26 mouse cellular contexts compared by ENCODE assay signal in genomic region chr11:75956651-75957050, GRCm38 (mm10). TPM values are rescaled to one million over a fixed set of nuclear protein-coding genes. Genes with fewer than 3 reads are reported as not detected.
DNase-seq lines count a peak whose midpoint lies in the region; ATAC-seq lines count a peak whose summit lies in the region.
"Had no signal": no experiment of that assay in that cellular context is flagged by ENCODE, and none has a peak within 500 bp of the region (broad histone marks: within the 10 kb centered on the region; RNA-seq: fewer than 3 reads in every experiment).

No protein-coding gene starts in this region.

- peak overlapping the region; percentile 86 for H3K27ac ChIP-seq in intestine, embryonic 15.5 days
- no peak overlapping the region for H3K27ac ChIP-seq in neural tube, embryonic 15.5 days (replicated peaks)
- H3K27ac ChIP-seq: embryonic facial prominence, embryonic 15.5 days; forebrain, embryonic 10.5 days; forebrain, embryonic 15.5 days; heart, embryonic 10.5 days; hindbrain, embryonic 12.5 days had no signal

- no peak for DNase-seq in retina, postnatal 1 day
- no peak for DNase-seq in spleen, adult 18-20 months
- no peak for DNase-seq in layer of hippocampus, adult 9-10 months (ENCODE audit: low spot score)
- DNase-seq: adrenal gland, postnatal 14 days; cerebellum, adult 11-12 months; cerebellum, adult 9-10 months; cerebellum, postnatal 25 days; heart, adult 18-20 months; heart, postnatal 10 days; heart, postnatal 4 days had no signal

- WGBS in intestine, embryonic 15.5 days: 41% methylated on average over 8 of the region's 8 CpGs
- WGBS in neural tube, embryonic 15.5 days: 41% methylated on average over 8 of the region's 8 CpGs

- H3K4me2 ChIP-seq in intestine, embryonic 15.5 days (replicated peaks): peak overlapping the region; percentile 50
- H3K4me2 ChIP-seq in neural tube, embryonic 15.5 days: no peak overlapping the region
- H3K4me2 ChIP-seq: embryonic facial prominence, embryonic 15.5 days; forebrain, embryonic 15.5 days; hindbrain, embryonic 12.5 days had no signal

- peaks cover 3% of the 10 kb centered on the region; the same call in 1 of the 2 replicates for H3K4me1 ChIP-seq in intestine, embryonic 15.5 days (replicated peaks)
- no peaks in the 10 kb centered on the region for H3K4me1 ChIP-seq in neural tube, embryonic 15.5 days
- H3K4me1 ChIP-seq: embryonic facial prominence, embryonic 15.5 days; forebrain, embryonic 10.5 days; forebrain, embryonic 15.5 days; hindbrain, embryonic 12.5 days had no signal

- H3K4me3 ChIP-seq in intestine, embryonic 15.5 days (replicated peaks): 0 out of 2 replicates have a peak overlapping the region, but pooled peaks have one; percentile 5
- H3K4me3 ChIP-seq in neural tube, embryonic 15.5 days (replicated peaks): no peak overlapping the region
- H3K4me3 ChIP-seq: embryonic facial prominence, embryonic 15.5 days; erythroblast, embryonic 14.5 days; forebrain, embryonic 10.5 days; forebrain, embryonic 15.5 days; heart, embryonic 10.5 days; hindbrain, embryonic 12.5 days had no signal

- H3K27me3 ChIP-seq in intestine, embryonic 15.5 days (replicated peaks): no peaks in the 10 kb centered on the region
- H3K27me3 ChIP-seq in neural tube, embryonic 15.5 days (replicated peaks): no peaks in the 10 kb centered on the region
- H3K27me3 ChIP-seq: embryonic facial prominence, embryonic 15.5 days; forebrain, embryonic 15.5 days; hindbrain, embryonic 12.5 days had no signal

- no peaks in the 10 kb centered on the region for H3K36me3 ChIP-seq in intestine, embryonic 15.5 days
- no peaks in the 10 kb centered on the region for H3K36me3 ChIP-seq in neural tube, embryonic 15.5 days
- H3K36me3 ChIP-seq: embryonic facial prominence, embryonic 15.5 days; forebrain, embryonic 10.5 days; forebrain, embryonic 15.5 days; heart, embryonic 10.5 days; hindbrain, embryonic 12.5 days had no signal

- peak; percentile 47 for ATAC-seq in CD4-positive, CD25-positive, alpha-beta regulatory T cell, adult 4 months
- peak; percentile 42 for ATAC-seq in common myeloid progenitor, adult 5-6 weeks (replicated peaks; ENCODE audit: low read depth, poor library complexity, severe bottlenecking)
- ATAC-seq in intestine, embryonic 15.5 days: peak; percentile 28; the same call in 1 of the 2 replicates
- peak; percentile 34; the same call in 1 of the 2 replicates for ATAC-seq in megakaryocyte-erythroid progenitor cell, adult 5-6 weeks (replicated peaks; ENCODE audit: low FRiP score, low TSS enrichment, poor library complexity, severe bottlenecking)
- no peak for ATAC-seq in neural tube, embryonic 15.5 days (ENCODE audit: low FRiP score)
- ATAC-seq: activated CD4-positive, CD25-positive, alpha-beta regulatory T cell, adult 4 months; forebrain, embryonic 15.5 days had no signal

- no peak overlapping the region; the same call in 1 of the 2 replicates for H3K9ac ChIP-seq in intestine, embryonic 15.5 days
- H3K9ac ChIP-seq in neural tube, embryonic 15.5 days (replicated peaks): no peak overlapping the region
- H3K9ac ChIP-seq: embryonic facial prominence, embryonic 15.5 days; forebrain, embryonic 15.5 days; hindbrain, embryonic 12.5 days had no signal

- no peaks in the 10 kb centered on the region for H3K9me3 ChIP-seq in intestine, embryonic 15.5 days
- no peaks in the 10 kb centered on the region for H3K9me3 ChIP-seq in neural tube, embryonic 15.5 days (replicated peaks)
- H3K9me3 ChIP-seq: embryonic facial prominence, embryonic 15.5 days; forebrain, embryonic 10.5 days; forebrain, embryonic 15.5 days; heart, embryonic 10.5 days; hindbrain, embryonic 12.5 days had no signal

RNA-seq across cellular contexts. Expression of gene Rph3al, which starts 18.4 kb away (rescaled TPM):
- 1 to 10 TPM; 6.3 to 7.9 TPM for polyA plus RNA-seq in CD4-positive, CD25-positive, alpha-beta regulatory T cell, adult 4 months (2017; shearing (Covaris generic))
- total RNA-seq in common myeloid progenitor, adult 5-6 weeks (2017): 1.5 and 1.9 TPM in 2 replicates
- polyA plus RNA-seq in intestine, embryonic 15.5 days (2015; fragmentation: Nextera tagmentation; extraction: Ambion mirVana): 18.2 and 19.7 TPM in 2 replicates
- total RNA-seq in megakaryocyte-erythroid progenitor cell, adult 5-6 weeks (2014; fragmentation: Nextera tagmentation): 7.2 and 8.3 TPM in 2 replicates
- 1.1 and 2.7 TPM in 2 replicates for total RNA-seq in megakaryocyte-erythroid progenitor cell, adult 5-6 weeks (2017)
- 2.3 and 3.1 TPM in 2 replicates for polyA plus RNA-seq in neural tube, embryonic 15.5 days (2015; fragmentation: Nextera tagmentation; extraction: Ambion mirVana)
- polyA plus RNA-seq: erythroblast, embryonic 14.5 days had no signal

RNA-seq across cellular contexts. Expression of gene 1700016K19Rik, which starts 43.1 kb away (rescaled TPM):
- polyA plus RNA-seq in CD4-positive, CD25-positive, alpha-beta regulatory T cell, adult 4 months (2017; shearing (Covaris generic)): not detected
- total RNA-seq in common myeloid progenitor, adult 5-6 weeks (2017): not detected in 2 replicates
- 2.6 and 4.0 TPM in 2 replicates for polyA plus RNA-seq in intestine, embryonic 15.5 days (2015; fragmentation: Nextera tagmentation; extraction: Ambion mirVana)
- not detected in 2 replicates for total RNA-seq in megakaryocyte-erythroid progenitor cell, adult 5-6 weeks (2014; fragmentation: Nextera tagmentation)
- total RNA-seq in megakaryocyte-erythroid progenitor cell, adult 5-6 weeks (2017): not detected in 2 replicates
- polyA plus RNA-seq in neural tube, embryonic 15.5 days (2015; fragmentation: Nextera tagmentation; extraction: Ambion mirVana): 2.9 and 3.3 TPM in 2 replicates
- total RNA-seq: adrenal gland, adult 18-20 months; adrenal gland, postnatal 14 days; gastrocnemius, adult 8-10 months; gastrocnemius, postnatal 4 days; heart, postnatal 10 days; heart, postnatal 4 days; MEL had no signal
- polyA plus RNA-seq: erythroblast, embryonic 14.5 days; heart, embryonic 10.5 days had no signal
